22 mouse cellular contexts compared by ENCODE assay signal in the genomic region with DNA sequence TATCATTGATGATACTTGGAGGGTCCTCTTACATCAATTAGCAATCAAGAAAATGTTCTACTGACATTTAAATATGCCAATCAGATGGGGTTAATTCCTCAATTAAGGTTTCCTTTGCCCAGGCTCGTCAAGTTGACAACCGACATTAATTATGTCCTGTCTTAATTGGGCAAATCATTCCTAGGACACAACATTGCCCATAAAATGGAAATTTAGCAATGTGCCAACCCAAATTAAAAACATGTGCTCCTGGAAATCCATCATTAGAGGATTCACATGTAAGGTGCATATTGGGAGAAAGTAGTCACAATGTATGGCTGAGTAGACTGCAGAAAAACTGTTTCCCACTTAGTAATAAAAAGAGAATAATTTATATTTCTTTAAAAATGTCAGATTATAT.
"Had no signal": no experiment of that assay in that cellular context is flagged by ENCODE, and none has a peak within 500 bp of the region (broad histone marks: within the 10 kb centered on the region; RNA-seq: fewer than 3 reads in every experiment).

No protein-coding gene starts in this region.

- H3K36me3 ChIP-seq: kidney, embryonic 15.5 days; limb, embryonic 12.5 days; limb, embryonic 15.5 days; midbrain, embryonic 12.5 days; midbrain, embryonic 15.5 days; neural tube, embryonic 12.5 days; neural tube, embryonic 15.5 days; stomach, embryonic 15.5 days had no signal

- DNase-seq: kidney, adult 8-10 months; kidney, postnatal 10 days; kidney, postnatal 36 days; left cerebral cortex, postnatal 4 days; liver, postnatal 0 days; lung, embryonic 14.5 days; right cerebral cortex, adult 18-20 months; right cerebral cortex, postnatal 14 days; spleen, adult 18-20 months; thymus, postnatal 25 days had no signal

- ATAC-seq: liver, postnatal 0 days; lung, postnatal 0 days; midbrain, embryonic 15.5 days had no signal

- H3K4me1 ChIP-seq: kidney, embryonic 15.5 days; limb, embryonic 12.5 days; limb, embryonic 15.5 days; midbrain, embryonic 12.5 days; neural tube, embryonic 12.5 days; neural tube, embryonic 15.5 days; stomach, embryonic 15.5 days had no signal

- H3K27ac ChIP-seq: kidney, embryonic 15.5 days; limb, embryonic 12.5 days; limb, embryonic 15.5 days; liver, embryonic 14.5 days; macrophage; midbrain, embryonic 12.5 days; midbrain, embryonic 15.5 days; neural tube, embryonic 12.5 days; neural tube, embryonic 15.5 days; stomach, embryonic 15.5 days had no signal

- H3K4me2 ChIP-seq: kidney, embryonic 15.5 days; limb, embryonic 12.5 days; limb, embryonic 15.5 days; liver, embryonic 11.5 days; lung, embryonic 14.5 days; midbrain, embryonic 12.5 days; midbrain, embryonic 15.5 days; neural tube, embryonic 12.5 days; neural tube, embryonic 15.5 days; stomach, embryonic 15.5 days had no signal

- H3K9me3 ChIP-seq: kidney, embryonic 15.5 days; limb, embryonic 12.5 days; limb, embryonic 15.5 days; midbrain, embryonic 12.5 days; midbrain, embryonic 15.5 days; neural tube, embryonic 12.5 days; neural tube, embryonic 15.5 days; stomach, embryonic 15.5 days had no signal

- H3K27me3 ChIP-seq: kidney, embryonic 15.5 days; limb, embryonic 12.5 days; limb, embryonic 15.5 days; midbrain, embryonic 12.5 days; midbrain, embryonic 15.5 days; neural tube, embryonic 12.5 days; neural tube, embryonic 15.5 days; stomach, embryonic 15.5 days had no signal

- H3K4me3 ChIP-seq: kidney, embryonic 15.5 days; limb, embryonic 12.5 days; limb, embryonic 15.5 days; midbrain, embryonic 12.5 days; midbrain, embryonic 15.5 days; neural tube, embryonic 12.5 days; neural tube, embryonic 15.5 days; stomach, embryonic 15.5 days had no signal

- H3K9ac ChIP-seq: kidney, embryonic 15.5 days; limb, embryonic 12.5 days; limb, embryonic 15.5 days; liver, embryonic 14.5 days; liver, postnatal 0 days; lung, embryonic 14.5 days; midbrain, embryonic 12.5 days; midbrain, embryonic 15.5 days; neural tube, embryonic 12.5 days; neural tube, embryonic 15.5 days; stomach, embryonic 15.5 days had no signal
